Mouse (Mus musculus) spleen, adult 2 months (tissue): ENCODE measurements around the gene Uimc1.

ENCODE experiments used
- CTCF ChIP-seq: fragments of 200-500 bp; IDR thresholded peaks from 2 replicates; pipeline ENCODE4 v1.5.1; 2011; ENCODE audit warnings: mild to moderate bottlenecking, inconsistent platforms; ENCODE audit not compliant: insufficient read depth, insufficient read length, insufficient replicate concordance; ENCODE audit errors: extremely low read depth
- POLR2A ChIP-seq: fragments of 200-500 bp; IDR thresholded peaks from 2 replicates; pipeline ENCODE4 v1.6.1; 2011; ENCODE audit warnings: low read depth, low read length, inconsistent platforms

GRCm38 (mm10) chr13:55006415-55006742 is 93.7 kb downstream of the Uimc1 start:
- no peak for TF ChIP-seq CTCF
- no peak for TF ChIP-seq POLR2A
